Mouse (Mus musculus) heart, postnatal 36 days (tissue): ENCODE results near the gene Htt. TPM values are rescaled to one million over a fixed set of nuclear protein-coding genes. Genes with fewer than 3 reads are reported as not detected.
A peak's percentile ranks its signal among the peaks of the same experiment; 100 is the strongest.

Experiments used
- DNase-seq, 2 experiments: peaks; one replicate each; pipeline ENCODE4 v3.0.0; 2021 to 2022
- intact Hi-C: fragments of 180-260 bp; cut with DNase I; formaldehyde crosslinking; loops from one replicate; pipeline ENCODE4 v1.15.1; 2025
- total RNA-seq, 2 experiments: library from RNA; stranded (reverse); gene quantifications; 2 replicates each; pipeline ENCODE4 v1.2.3; 2021

Gene Htt
- total RNA-seq, 2 experiments from 2014 or later, result 12.0 to 12.1 TPM

DNA sequence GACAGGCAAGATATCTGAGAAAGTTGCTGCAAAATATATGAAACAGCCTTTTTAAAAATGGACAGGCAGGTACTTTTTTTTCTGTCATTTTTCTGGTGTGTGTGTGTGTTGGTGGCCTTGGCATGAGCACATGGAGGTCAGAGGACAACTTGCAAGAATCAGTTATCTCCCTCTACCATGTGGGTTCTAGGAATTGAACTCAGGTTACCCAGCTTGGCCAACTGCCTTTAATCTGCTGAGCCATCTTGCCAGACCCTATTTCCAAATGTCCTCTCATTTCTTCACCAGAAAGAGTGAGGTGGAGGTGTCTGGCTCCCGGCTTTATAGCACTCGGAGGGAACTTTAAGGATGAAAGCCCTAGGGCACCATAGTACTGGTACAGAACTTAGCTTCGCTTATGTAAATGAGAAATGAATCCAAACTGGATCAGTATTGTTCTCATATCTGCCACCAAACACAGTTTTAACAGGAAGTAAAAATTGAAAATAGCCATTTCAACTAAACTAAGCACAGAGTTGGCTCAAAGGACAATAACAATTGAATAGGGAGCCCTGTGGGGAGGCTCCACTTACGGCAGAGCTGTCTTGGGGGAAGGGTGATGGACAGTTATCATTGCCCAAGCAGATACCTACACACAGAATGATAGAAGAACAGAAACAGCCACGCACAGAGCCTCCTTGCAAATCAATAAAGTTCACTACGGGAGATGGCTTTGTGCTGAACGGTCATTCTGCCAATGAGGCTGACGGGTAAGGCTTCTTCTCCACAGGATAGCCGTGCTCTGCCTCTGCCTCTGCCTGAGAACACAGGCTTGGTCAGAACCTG is 168.8 kb downstream of the Htt start:
- intact Hi-C loops, result no loop called here
- DNase-seq, result no peak

DNA sequence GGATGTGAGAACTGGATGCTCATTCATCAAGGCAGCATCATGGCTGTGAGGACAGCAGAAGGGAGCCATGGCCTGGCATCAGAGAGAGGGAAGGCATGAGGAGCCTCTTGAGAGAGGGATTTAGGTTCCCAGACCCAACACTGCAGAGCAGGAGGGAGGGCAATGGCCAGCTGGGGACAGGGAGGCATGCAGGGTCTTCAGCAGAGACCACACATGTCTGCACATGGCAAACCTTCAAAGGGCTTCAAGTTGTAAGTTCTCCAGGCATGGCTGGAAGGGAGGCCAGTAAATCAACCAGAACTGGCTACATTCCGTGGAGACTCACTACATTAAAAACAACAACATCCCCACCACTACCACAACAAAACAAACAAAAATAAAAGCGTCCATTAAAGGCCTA is 169.6 kb downstream of the Htt start:
- no peak for DNase-seq
- intact Hi-C loops, result no loop called here

DNA sequence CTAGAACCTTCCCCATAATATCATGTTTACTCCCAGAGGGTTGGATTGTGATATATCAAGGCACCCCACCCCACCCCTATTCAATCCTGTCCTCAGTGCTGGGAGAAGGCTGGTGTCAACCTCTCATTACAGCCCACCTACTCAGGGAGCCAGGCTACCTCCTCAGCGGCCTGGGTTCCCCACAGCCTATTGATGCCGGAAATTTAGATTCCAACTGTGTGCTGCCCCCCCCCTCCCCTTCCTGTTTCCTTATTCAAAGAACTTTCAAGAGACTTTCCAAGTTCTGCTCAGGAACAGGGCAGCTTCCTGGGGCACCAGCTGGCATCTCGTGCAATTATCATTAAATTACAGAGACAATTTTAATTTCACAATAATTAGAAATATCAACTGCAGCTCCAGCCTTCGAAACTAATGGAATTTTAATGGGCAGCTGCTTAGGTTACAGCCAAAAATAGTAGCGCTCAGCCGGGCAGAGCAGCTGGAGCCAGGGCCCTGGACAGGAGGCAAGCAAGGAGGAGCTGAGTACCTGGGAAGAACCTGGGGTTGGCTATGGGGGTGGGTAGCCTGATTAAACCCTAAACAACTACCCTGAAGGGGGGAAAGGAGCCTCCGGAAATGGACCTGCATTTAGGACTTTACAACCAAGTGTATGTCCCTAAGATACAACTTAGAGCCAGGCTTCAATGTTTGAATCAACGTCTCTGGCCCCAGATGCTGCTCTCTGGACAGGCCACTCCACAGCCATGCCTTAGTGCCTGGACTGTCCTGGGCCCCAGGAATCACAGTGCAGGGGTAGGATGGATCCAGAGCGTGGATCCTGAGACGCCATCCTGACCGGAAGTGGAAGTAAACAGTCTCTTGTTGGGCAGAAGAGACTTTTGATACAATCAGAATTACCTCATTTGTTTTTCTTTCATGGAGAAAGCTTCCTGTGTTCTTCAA is 170.2 kb downstream of the Htt start:
- peak in 1 of 2 experiments; percentile 34 for DNase-seq
- intact Hi-C loops, result no loop called here

DNA sequence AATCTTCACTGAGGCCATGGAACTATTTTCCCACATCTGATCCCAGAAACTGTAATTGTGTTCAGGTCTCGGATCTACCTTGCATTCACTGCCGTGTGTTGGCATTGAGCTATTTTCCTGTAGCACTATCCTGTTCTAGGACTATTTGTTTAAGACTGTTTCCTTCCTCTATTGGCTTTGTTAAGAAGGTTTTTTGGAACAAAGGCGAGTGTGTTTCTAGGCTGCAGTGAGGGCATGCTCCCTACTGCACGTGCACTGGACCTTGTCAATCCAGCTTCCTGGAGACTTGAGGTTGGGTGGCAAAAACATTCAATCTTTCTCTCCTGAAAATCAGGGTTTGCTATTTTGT is 170.9 kb downstream of the Htt start:
- no peak for DNase-seq
- intact Hi-C loops, result no loop called here

DNA sequence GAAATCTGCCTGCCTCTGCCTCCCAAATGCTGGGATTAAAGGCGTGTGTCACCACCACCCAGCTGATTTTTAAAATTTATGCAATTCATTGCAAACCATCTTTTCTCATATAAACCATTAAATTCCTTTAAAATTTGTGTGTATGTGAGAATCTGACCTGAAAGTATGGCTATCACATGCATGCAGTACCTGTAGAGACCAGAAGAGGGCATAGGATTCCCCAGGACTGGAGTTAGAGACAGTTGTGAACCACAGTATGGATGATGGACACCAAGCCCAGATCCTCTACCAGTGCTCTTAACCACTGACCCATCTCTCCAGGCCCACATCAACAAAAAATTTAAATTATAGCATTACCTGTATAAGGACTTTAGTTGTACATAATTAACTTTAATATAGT is 171.9 kb downstream of the Htt start:
- no peak for DNase-seq
- intact Hi-C loops, result no loop called here

DNA sequence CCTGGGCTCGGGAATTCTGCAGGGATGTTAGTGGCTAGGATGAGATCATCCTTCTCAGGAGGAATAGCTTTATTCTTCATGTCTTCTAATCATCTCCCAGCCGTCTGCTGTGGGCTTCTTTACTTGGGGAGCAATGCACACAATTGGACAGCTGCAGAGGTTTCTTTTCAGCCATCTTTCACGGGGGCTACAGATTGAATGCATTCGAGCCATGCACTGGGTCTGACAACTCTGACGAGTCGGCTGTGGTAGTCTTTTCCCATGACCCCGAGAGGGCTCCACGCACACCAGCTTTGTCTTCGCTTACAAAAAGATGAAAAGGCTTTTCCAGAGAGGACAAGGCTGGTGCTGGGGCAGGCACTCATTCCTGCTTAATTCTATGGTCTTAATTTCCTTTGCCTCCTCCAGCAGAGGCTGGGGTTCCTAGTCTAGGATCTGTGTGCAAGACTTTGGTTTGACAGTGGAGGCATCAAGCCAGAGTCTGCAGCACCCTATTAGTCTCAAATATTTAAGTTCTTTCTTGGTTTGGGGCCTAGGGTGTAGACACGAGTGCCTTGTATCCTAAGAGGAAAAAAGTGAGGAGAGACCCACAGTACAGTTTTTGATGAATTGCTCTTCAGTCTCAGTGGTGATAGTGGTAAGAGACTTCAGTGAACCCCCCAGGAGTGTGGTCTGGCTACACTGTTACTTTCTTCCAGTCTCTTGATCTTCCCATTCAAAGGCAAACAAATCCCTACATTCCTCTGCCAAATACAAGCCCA is 180.3 kb downstream of the Htt start:
- intact Hi-C loops, result no loop called here
- no peak for DNase-seq

DNA sequence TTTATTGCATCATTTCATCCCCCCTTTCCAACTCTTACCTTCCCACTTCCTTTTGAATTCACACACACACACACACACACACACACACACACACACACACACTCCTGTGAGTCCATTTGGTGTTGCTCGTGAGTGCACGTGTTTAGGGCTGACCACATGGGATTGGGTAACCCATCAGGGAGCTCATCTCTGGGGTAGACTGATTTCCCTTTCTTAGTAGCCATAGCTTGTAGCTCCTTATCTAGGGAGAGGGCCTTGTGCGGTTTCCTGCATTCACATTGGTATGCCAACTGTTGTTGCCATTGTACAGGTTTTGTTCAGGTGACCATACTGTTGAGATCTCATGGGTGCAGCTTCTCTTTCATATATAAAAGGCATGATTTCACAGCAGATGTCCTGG is 181.9 kb downstream of the Htt start:
- DNase-seq, result no peak
- intact Hi-C loops, result no loop called here

DNA sequence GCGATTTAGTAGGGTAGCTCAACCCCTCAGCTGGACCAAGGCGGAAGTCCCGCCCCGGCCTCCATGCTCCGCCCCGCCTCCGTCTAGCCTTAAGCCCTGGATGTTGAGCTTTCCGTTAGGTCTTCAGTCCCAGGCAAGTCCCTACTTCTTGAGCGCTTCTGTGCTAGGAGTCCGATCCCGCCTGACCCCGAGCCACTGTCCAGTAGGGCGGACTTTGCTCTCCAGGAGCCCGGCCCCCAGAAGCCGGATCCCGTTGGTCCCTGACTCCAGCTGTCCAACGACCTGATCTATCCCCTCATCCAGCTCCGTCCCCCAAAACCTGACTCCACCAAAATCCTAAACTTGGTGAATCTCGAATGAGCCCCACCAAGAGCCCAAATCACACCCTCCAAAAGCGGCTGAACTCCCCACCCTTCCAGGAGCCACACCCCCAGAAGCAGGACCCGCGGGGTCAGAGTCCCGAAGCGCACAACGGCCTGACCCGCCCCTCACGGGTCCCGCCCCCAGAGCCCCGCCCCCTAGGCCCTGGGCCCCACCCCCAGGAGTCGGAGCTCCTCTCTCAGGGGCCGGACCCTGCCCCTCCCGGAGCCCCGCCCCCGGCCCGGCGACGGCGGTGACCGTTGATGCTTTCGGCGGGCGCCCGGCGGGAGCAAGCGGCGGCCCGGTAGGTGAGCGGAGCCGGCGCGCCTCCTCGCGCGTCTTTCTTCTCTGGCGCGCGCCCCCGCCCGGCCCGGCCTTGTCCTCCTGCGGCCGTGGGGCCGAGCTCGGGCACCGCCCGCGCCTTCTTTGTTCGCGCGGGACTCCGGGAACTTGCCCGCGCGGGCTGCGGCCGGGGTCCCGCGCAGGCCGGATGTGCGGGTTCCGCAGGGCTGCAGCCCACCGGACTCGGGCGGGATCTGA is 187.6 kb downstream of the Htt start, which contains the start of gene Rgs12:
Gene Rgs12, plus strand, starts transcription at position 585 of the 900 bp plus-strand sequence.
- intact Hi-C loops, result no loop called here
- DNase-seq, result peak; percentile 85 to 89

DNA sequence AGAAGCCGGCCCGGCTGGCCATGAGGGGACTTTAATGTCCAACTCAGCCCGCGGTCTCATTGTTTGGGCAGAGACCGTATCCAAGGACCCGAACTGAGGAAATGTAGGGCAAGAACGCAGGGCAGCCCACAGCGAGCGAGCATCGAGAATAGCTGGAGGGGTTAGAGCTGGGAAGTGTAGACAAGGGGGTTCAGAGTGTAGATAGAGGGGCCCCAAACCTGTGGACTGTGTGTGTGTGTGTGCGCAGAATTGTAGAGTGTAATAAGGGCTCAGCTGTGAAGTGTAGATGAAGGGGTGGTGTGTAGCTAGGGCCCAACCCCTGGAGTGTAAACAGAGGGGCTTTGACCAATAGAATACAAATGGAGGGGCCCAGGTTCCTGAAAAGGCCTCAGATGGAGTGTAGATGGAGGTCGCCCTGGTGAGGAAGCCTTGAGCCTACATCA is 188.2 kb downstream of the Htt start:
- no peak for DNase-seq
- intact Hi-C loops, result loop anchor here (2.0 kb wide), 1 partner anchor 17 kb away; no protein-coding TSS in a partner anchor

DNA sequence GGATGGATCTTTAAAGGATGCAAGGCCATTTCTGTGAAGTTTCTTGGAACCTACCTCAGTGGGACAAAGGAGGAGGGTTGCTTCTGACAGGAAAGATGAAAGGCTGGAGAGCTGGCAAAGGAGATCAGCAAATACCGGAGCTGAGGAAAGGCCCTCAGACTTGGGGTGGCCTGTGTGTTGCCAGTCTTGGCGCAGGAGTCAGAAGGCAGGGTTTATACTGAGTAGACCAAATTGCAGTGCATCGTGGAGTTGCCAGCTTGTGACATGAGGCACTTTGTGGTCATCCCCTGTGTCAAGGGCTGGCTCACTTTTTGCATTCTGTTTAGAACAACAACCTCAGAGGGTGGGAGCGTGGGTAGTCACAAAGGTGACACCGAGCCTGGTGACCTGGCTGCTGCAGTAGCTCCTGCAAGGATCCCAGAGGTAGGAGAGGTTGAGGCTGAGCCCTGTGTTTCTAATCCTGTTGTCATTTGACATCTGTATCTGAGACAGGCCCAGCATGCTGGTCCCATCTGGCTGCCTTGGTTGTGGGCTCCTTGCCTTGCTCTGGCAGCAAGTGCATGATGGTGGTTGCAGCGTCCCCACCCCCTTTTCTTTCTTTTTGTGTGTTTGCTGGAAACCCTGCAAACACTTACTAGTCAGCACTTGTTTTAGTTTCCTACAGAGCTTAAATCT is 189.1 kb downstream of the Htt start:
- intact Hi-C loops, result loop anchor here (2.0 kb wide), 1 partner anchor 16 kb away; no protein-coding TSS in a partner anchor
- no peak for DNase-seq

DNA sequence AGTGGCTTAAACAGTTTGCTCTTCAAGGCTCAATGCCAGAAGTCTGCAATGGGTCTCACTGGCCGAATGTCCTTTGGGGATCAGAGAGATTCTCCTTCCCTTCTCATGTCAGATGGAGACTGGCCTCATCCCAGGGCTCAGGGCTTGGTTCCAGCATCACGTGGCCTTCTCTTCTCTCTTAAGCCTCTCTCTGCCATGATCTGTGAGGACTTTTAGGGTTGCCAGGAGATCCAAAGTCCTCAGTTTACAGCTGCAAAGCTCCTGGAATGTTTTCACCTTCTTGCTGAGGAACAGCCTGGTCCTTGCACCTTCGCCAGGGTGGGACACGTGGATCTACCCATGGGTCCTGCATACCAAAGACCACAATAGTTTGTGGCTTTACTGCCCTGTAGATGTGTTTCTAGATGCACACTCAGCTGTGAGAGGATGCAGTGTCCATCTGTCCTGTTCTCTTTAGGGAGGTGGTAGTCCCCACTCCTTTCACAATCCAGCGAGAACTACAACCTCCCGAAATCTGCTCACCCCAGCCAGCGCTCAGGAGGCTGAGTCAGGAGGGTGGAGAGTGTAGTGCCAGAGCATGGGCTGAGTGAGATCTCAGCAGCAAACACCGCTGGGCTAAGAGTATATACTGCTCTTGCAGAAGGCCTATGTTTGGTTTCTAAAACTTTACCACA is 189.8 kb downstream of the Htt start:
- intact Hi-C loops, result loop anchor here (2.0 kb wide), 1 partner anchor 16 kb away; no protein-coding TSS in a partner anchor
- peak in 1 of 2 experiments; percentile 58 for DNase-seq

DNA sequence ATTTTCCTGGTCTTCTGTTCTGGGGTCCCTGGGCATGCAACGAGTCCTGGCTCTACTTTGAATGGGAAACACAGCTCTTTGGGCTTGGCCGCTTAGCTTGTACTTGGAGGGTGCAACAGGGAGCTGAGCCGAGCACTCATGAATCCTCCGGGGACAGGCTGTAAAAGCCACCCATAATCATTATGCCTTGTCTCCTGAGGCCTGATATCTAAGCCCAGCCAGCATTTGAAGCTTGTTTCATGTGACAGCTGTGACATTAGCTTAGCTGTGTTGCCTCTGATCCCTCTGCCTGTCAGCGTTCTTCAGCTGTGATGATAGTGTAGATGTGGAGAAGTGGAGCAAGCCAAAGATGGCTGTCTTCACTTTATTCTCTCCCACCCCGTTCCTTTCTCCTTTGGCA is 193.0 kb downstream of the Htt start:
- no peak for DNase-seq
- intact Hi-C loops, result no loop called here

DNA sequence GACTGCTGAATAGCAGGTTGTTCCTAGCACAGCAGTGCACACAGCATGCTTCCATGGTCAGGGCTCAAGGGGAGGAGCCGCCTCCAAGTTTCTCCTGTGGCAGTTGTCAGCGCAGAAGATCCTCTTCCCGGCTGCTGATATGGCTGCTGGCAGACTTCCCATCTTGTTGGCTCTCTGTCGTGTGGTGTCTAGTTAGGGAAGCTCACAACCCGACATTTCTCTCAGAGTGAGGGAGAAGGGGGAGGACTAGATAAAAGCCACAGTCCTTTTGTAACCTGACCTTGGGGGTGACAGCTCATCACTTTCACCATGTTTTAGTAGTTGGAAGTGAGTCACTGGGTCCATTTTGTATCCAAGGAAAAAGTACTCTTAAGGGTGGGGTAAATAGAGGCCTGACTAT is 194.1 kb downstream of the Htt start:
- DNase-seq, result peak in 1 of 2 experiments; percentile 34
- intact Hi-C loops, result no loop called here

DNA sequence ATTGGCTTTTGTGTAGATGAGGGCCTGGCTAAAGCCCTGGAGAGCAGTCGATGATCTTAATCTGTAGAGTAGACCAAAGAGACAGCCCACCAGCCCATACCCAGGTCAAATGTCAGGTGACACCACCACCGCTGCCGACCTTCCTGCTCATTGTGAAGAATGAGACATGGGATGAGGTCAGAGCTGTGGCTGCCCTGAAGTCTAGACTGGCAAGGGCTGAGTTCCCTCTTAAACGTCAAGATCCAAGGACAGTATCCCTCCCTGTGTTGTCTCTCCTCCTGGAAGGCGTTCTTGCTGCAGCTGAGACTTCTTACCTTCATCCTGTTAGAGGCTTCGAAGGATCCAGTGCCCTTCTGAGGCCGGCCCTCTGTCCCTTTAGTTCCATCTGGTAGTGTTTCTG is 194.6 kb downstream of the Htt start:
- intact Hi-C loops, result no loop called here
- DNase-seq, result no peak

DNA sequence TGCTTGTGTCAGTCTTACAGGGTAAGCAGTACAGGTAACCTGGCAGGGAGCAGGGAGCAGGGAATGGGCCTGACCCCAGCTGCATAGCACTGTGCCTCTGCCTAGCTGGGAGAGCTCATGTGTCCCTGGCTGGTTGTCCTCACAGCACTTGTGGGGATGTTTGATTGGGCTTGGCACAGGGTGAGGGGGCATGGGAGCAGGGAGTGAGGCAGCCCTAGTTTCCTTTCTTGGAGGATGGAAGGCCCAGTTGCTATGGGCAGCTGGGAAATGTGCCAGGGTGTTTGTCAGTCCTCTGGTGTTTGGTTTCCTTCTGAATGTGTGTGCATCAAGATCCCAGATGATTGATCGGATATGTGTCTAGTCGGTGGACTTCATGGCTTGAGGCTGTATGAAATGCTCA is 195.5 kb downstream of the Htt start:
- intact Hi-C loops, result no loop called here
- no peak for DNase-seq

DNA sequence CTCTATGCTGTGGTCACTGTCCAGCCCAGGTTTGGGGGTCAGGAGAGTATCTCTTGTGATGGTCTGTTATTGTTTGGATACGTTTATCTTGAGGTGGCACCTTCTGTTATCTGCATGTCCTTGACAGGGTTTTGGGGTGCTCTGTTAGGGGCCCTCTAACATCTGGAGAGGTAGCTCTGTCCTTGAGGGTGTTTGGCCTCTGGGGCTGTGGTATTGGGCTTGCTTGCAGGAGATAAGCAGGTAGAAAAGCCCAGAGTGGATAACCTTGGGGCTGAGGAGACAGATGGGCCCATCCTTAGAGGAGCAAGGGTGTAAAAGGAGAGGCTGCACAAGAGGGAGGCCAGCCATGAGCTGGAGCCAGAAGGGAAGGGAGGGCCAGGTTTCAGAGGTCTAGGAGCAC is 198.5 kb downstream of the Htt start:
- intact Hi-C loops, result no loop called here

More for the DNA sequence above, 198.5 kb downstream of the Htt start:
- DNase-seq, result no peak
